Mouse (Mus musculus) liver, embryonic 14.5 days (tissue): Measurements from ENCODE around the gene Elane. TPM values are rescaled to one million over a fixed set of nuclear protein-coding genes. Genes with fewer than 3 reads are reported as not detected.
A peak's percentile ranks its signal among the peaks of the same experiment; 100 is the strongest.

Experiments
- ATAC-seq: fragments of 200-750 bp; cut with Nextera tagmentation; 2 replicates; pipeline ENCODE4 v1.8.0; 2017; ENCODE audit warnings: moderate number of reproducible peaks, mild to moderate bottlenecking, moderate library complexity; ENCODE audit not compliant: insufficient read depth
- DNase-seq, 3 experiments: peaks; one replicate each; pipeline ENCODE4 v3.0.0-alpha.2; 2012 to 2013; ENCODE audit warnings: low read depth in 3 of 3, low spot score in 3 of 3
- H3K27ac ChIP-seq: fragments of 300-500 bp; sonication (generic); 2 replicates; pipeline ENCODE4 v1.5.1; 2014; ENCODE audit warnings: moderate library complexity, mild to moderate bottlenecking, control low read depth, inconsistent platforms
- H3K27me3 ChIP-seq: fragments of 300-500 bp; sonication (generic); 2 replicates; pipeline ENCODE4 v1.6.1; 2014; ENCODE audit warnings: mild to moderate bottlenecking, low read length, moderate library complexity; ENCODE audit not compliant: control insufficient read depth, insufficient read depth
- H3K36me3 ChIP-seq: fragments of 300-500 bp; sonication (generic); replicated peaks from 2 replicates; pipeline ENCODE4 v1.6.1; 2014; ENCODE audit warnings: low read depth; ENCODE audit not compliant: control insufficient read depth, insufficient read depth
- H3K4me1 ChIP-seq, 2 experiments: fragments of 200-500 bp in 1 of 2; fragments of 300-500 bp in 1 of 2; sonication (generic) in 1 of 2; replicated peaks; 2 replicates each; pipeline ENCODE4 v1.6.1; 2012 to 2014; ENCODE audit warnings: antibody characterized with exemption in 1 of 2, inconsistent platforms in 1 of 2, low read length in 1 of 2; ENCODE audit not compliant: control insufficient read depth in 2 of 2, insufficient read depth in 2 of 2
- H3K4me2 ChIP-seq: fragments of 300-500 bp; sonication (generic); 2 replicates; pipeline ENCODE4 v1.6.1; 2014; ENCODE audit warnings: low read depth, mild to moderate bottlenecking, control low read depth, moderate library complexity
- H3K4me3 ChIP-seq, 2 experiments: fragments of 200-500 bp in 1 of 2; fragments of 300-500 bp in 1 of 2; sonication (generic) in 1 of 2; 2 replicates each; pipeline ENCODE4 v1.5.1; 2012 to 2014; ENCODE audit warnings: low read depth in 2 of 2, low read length in 2 of 2, mild to moderate bottlenecking in 2 of 2, control low read depth in 1 of 2, inconsistent platforms in 1 of 2, moderate library complexity in 1 of 2; ENCODE audit not compliant: insufficient read depth in 1 of 2
- H3K9ac ChIP-seq: fragments of 300-500 bp; sonication (generic); replicated peaks from 2 replicates; pipeline ENCODE4 v1.6.1; 2014; ENCODE audit warnings: mild to moderate bottlenecking, control low read depth, moderate library complexity
- H3K9me3 ChIP-seq: fragments of 300-500 bp; sonication (generic); 2 replicates; pipeline ENCODE4 v1.6.1; 2016; ENCODE audit warnings: low read length, mixed read lengths; ENCODE audit not compliant: control insufficient read depth
- CTCF ChIP-seq: IDR thresholded peaks from 2 replicates; pipeline ENCODE4 v1.5.1; 2016; ENCODE audit warnings: antibody characterized with exemption, low read depth, control low read depth
- EP300 ChIP-seq: IDR thresholded peaks from 2 replicates; pipeline ENCODE4 v1.6.1; 2016; ENCODE audit warnings: antibody characterized with exemption, low read depth
- WGBS: fragments of 180-500 bp; shearing (Covaris S2); extraction: QIAGEN DNeasy Blood & Tissue Kit; methylation state at CpG from one replicate; pipeline ENCODE4 v1.1.7; 2014; ENCODE audit not compliant: insufficient replicate concordance; 5-methylcytosine and 5-hydroxymethylcytosine counted together
- polyA plus RNA-seq, 2 experiments: library from polyadenylated mRNA; depleted of rRNA in 1 of 2; stranded (reverse) in 1 of 2; unstranded in 1 of 2; fragments of >200 nt; fragmentation: Nextera tagmentation in 1 of 2; extraction: Ambion mirVana in 1 of 2; gene quantifications; 2 replicates each; pipeline versions ENCODE4 v1.2.1 to v1.2.3; 2012 to 2014

The Elane gene
- polyA plus RNA-seq, 2 experiments, result 52.2 to 151 TPM

DNA sequence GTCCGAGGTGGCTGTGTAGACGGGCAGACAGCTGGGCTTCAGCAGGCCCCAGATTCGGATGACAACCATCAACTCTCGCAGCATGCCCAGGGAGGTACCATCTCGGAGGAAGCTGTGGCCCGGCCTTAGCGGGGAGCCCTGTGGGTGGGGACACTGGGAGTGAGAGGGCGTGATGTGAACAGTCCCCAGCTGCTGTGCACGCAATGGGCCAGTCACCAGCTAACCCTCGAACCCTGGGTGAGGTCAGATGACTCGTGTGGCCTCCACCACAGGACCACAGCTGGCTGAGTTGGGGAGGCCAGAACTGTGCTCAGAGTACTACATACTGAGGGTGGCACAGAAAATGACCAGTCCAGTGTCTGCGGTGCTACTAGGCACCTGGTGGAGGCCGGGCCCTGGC, 10.8 kb downstream of the Elane start:
- ATAC-seq (peak; percentile 7; the same call in 1 of the 2 replicates), DNase-seq (no peak)
- H3K27me3 ChIP-seq, result no peaks in the 10 kb centered on the region
- no peak overlapping the region for H3K4me3 ChIP-seq
- no peaks in the 10 kb centered on the region for H3K4me1 ChIP-seq
- TF ChIP-seq EP300 (no peak), CTCF (no peak)
- WGBS, result 79% methylated on average over 13 of the region's 13 CpGs
- no peak overlapping the region for H3K9ac ChIP-seq
- H3K9me3 ChIP-seq, result no peaks in the 10 kb centered on the region
- no peak overlapping the region for H3K4me2 ChIP-seq
- no peaks in the 10 kb centered on the region for H3K36me3 ChIP-seq
- no peak overlapping the region for H3K27ac ChIP-seq

DNA sequence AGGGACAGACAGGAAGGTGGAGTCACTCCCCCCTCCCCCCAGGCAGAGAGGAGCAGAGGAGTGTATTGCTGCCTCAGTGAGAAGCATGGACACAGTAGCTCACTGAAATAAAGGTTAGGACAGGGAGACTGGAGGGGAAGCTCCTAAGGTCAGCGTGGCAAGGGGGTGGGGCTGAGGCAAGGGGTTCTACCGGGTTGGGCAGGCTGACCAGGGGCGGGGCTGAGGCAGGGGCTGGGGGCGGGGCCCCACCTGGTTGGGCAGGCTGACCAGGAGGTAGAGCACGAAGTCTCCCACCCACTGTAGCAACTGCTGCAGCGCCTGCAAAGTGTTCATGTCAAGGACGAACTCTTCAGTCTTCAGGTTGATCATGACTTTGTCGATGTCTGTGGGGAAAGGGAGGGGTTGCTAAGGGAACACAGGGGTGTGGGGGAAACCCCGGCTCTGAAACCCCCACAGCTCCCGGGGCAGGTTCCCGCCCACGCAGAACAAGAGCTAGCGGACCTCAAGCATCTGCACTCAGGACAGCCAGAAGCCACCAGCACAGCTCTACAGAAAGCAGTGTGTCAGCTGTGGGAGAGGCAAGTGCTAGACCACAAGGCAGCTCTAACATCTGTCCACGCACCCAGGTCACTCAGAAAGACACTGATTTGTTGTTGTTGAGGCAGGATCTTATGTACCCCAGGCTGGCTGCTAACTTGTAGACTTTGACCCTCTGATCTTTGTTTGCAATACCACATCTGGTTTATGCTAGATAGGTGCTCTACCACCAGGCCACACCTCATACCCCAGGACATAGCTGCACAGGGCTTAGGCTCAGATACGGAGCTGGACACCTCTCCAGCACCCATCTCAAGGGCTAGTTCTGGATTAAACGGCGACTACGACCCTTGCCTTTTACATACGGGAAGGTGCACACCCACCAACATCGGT, 11.5 kb downstream of the Elane start:
- TF ChIP-seq EP300, result no peak
- TF ChIP-seq CTCF, result no peak
- Histone ChIP-seq H3K9me3 (no peaks in the 10 kb centered on the region), H3K27me3 (no peaks in the 10 kb centered on the region), H3K9ac (no peak overlapping the region), H3K4me3 (0 out of 4 replicates have a peak overlapping the region, but pooled peaks of 1 of the 2 experiments have one; percentile 9), H3K4me1 (no peaks in the 10 kb centered on the region), H3K27ac (no peak overlapping the region; the same call in 1 of the 2 replicates), H3K4me2 (peak overlapping the region; percentile 28), H3K36me3 (no peaks in the 10 kb centered on the region)
- ATAC-seq (peak; percentile 64), DNase-seq (no peak)
- WGBS, result 54% methylated on average over 20 of the region's 20 CpGs

DNA sequence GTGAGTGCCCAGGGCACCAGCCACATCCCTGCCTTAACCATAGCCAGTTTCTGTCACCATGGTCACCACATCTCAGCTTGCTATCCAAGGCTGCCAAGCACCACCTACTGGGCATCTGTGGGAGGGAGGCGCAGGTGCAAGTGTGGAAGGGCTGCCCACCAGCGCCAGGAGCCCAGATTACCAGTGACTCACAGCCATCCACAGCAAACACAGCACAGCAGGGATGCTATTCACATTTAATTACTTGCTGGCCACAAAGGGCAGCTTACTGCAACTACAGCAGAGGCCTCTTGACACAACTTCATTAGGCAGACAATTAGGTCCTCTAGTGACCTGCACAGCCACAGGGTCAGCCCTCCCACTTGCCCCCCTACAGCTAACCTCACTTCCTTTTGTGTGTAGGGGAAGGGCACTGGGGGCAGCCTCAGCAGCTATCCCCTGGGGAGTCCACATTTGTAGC, 14.9 kb downstream of the Elane start:
- ATAC-seq (no peak), DNase-seq (no peak)
- Histone ChIP-seq H3K27ac (no peak overlapping the region), H3K4me3 (no peak overlapping the region), H3K36me3 (peaks cover 3% of the 10 kb centered on the region; the same call in 1 of the 2 replicates), H3K4me2 (no peak overlapping the region), H3K4me1 (no peaks in the 10 kb centered on the region), H3K9ac (no peak overlapping the region), H3K27me3 (no peaks in the 10 kb centered on the region), H3K9me3 (no peaks in the 10 kb centered on the region)
- TF ChIP-seq CTCF (peak; percentile 50), EP300 (no peak)
- WGBS, result 64% methylated on average over 2 of the region's 2 CpGs

DNA sequence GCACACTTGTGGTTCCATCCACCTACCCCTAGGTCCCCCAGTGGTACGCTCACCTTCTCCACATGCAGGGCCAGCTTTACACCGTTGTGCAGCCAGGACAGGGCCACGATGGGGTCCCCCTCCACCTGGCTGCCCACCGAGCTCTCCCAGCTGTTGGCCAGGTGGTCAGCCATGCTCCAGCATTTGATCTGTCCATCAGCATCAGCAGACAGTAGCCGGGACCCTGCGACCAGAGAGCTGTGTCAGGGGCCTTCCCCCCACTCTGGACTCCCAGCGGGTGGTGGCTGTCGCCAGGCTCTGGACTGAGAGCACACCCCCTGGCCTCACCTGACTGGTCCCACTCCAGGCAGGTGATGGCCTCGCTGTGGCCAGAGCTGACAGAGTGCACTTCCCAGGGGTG, 20.7 kb downstream of the Elane start:
- peaks cover 3% of the 10 kb centered on the region; the same call in 1 of the 2 replicates for H3K36me3 ChIP-seq
- DNase-seq (no peak), ATAC-seq (no peak)
- H3K27ac ChIP-seq, result no peak overlapping the region
- H3K4me3 ChIP-seq, result no peak overlapping the region
- WGBS, result 85% methylated on average over 9 of the region's 9 CpGs
- H3K9ac ChIP-seq, result no peak overlapping the region
- TF ChIP-seq EP300 (no peak), CTCF (no peak)
- peaks cover 3 to 10% of the 10 kb centered on the region in 2 experiments; a peak in 3 of 4 replicates for H3K4me1 ChIP-seq
- no peaks in the 10 kb centered on the region for H3K9me3 ChIP-seq
- H3K27me3 ChIP-seq, result no peaks in the 10 kb centered on the region
- H3K4me2 ChIP-seq, result no peak overlapping the region

DNA sequence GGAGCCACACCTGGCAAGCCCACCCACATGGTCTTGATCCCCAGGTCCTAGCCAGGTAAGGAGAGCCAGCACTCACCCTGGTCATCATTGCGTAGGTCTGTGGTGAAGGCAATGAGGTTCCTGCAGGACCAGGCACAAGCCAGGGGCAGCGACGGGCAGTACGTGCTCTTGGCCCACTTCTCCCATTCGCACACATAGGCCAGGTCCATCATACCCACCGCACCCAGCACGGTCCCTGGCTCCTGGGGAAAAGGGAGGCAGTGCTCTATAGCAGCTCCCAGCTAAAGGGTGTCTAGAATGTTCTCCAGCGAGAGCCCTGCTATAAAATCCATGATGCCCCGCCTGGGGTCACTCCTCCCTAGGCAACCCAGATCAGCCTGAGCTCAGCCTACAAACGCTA, 21.4 kb downstream of the Elane start:
- 91% methylated on average over 10 of the region's 10 CpGs for WGBS
- H3K4me1 ChIP-seq, result peaks cover 3 to 10% of the 10 kb centered on the region in 2 experiments; a peak in 3 of 4 replicates
- no peak for TF ChIP-seq EP300
- TF ChIP-seq CTCF, result no peak
- peak overlapping the region; percentile 75; the same call in 1 of the 2 replicates for H3K4me2 ChIP-seq
- no peak overlapping the region for H3K27ac ChIP-seq
- no peaks in the 10 kb centered on the region for H3K27me3 ChIP-seq
- ATAC-seq (no peak), DNase-seq (no peak)
- H3K4me3 ChIP-seq, result no peak overlapping the region
- H3K9ac ChIP-seq, result no peak overlapping the region
- H3K36me3 ChIP-seq, result peaks cover 3% of the 10 kb centered on the region; the same call in 1 of the 2 replicates
- no peaks in the 10 kb centered on the region for H3K9me3 ChIP-seq
